ENCODE assay signal across 9 mouse cellular contexts in genomic region chr2:65979338-65980053, GRCm38 (mm10).
DNase-seq lines count a peak whose midpoint lies in the region; ATAC-seq and TF ChIP-seq lines count a peak whose summit lies in the region.
"Had no signal": no experiment of that assay in that cellular context is flagged by ENCODE, and none has a peak within 500 bp of the region (broad histone marks: within the 10 kb centered on the region; RNA-seq: fewer than 3 reads in every experiment).

No protein-coding gene starts in this region.

- H3K4me3 ChIP-seq in heart, embryonic 16.5 days (ENCODE audit: low read length): peak overlapping the region; percentile 22; the same call in 1 of the 2 replicates
- H3K4me3 ChIP-seq in limb, embryonic 14.5 days (replicated peaks; ENCODE audit: low read length): no peak overlapping the region
- H3K4me3 ChIP-seq in lung, adult 2 months (replicated peaks; ENCODE audit: extremely low read depth, low read depth, low read length): no peak overlapping the region

- no peaks in the 10 kb centered on the region for H3K9me3 ChIP-seq in heart, embryonic 16.5 days (replicated peaks; ENCODE audit: control insufficient read depth, low read length)
- H3K9me3 ChIP-seq in limb, embryonic 14.5 days (ENCODE audit: control insufficient read depth, low read length): no peaks in the 10 kb centered on the region

- peaks cover 43% of the 10 kb centered on the region for H3K27me3 ChIP-seq in heart, embryonic 16.5 days (ENCODE audit: control insufficient read depth, insufficient read depth, low read length)
- no peaks in the 10 kb centered on the region for H3K27me3 ChIP-seq in limb, embryonic 14.5 days (ENCODE audit: control insufficient read depth, insufficient read depth, low read length)

- peak; percentile 58 for DNase-seq in layer of hippocampus, adult 11-12 months (ENCODE audit: low spot score)
- DNase-seq in layer of hippocampus, adult 9-10 months (ENCODE audit: low spot score): no peak
- peak; percentile 38 for DNase-seq in cerebellum, adult 9-11 months
- peak; percentile 67 for DNase-seq in limb, embryonic 14.5 days (ENCODE audit: low spot score)
- DNase-seq in frontal cortex, adult 2 months (ENCODE audit: extremely low spot score in 1 of 2, low spot score in 1 of 2): no peak
- DNase-seq in lung, adult 2 months: no peak
- no peak for DNase-seq in adrenal gland, postnatal 4 days (ENCODE audit: low spot score in 2 of 2)

- TF ChIP-seq CTCF in lung, adult 2 months (IDR thresholded peaks at IDR 0.05; ENCODE audit: insufficient read depth, low read length): no peak

- peaks cover 15% of the 10 kb centered on the region for H3K4me1 ChIP-seq in heart, embryonic 16.5 days (ENCODE audit: control insufficient read depth, insufficient read depth, low read length)
- H3K4me1 ChIP-seq in limb, embryonic 14.5 days (ENCODE audit: control insufficient read depth, insufficient read depth, low read length): peaks cover 27% of the 10 kb centered on the region
- no peaks in the 10 kb centered on the region for H3K4me1 ChIP-seq in lung, adult 2 months (ENCODE audit: control insufficient read depth, insufficient read depth, low read length)

- peak overlapping the region; percentile 51 for H3K4me2 ChIP-seq in heart, embryonic 16.5 days (ENCODE audit: low read depth, low read length)
- H3K4me2 ChIP-seq in limb, embryonic 14.5 days (replicated peaks; ENCODE audit: low read depth, low read length, severe bottlenecking): peak overlapping the region; percentile 33

- ATAC-seq in heart, embryonic 16.5 days (replicated peaks; ENCODE audit: extremely low read depth, insufficient read depth, low FRiP score): peak; percentile 87
- peak; percentile 62 for ATAC-seq in limb, embryonic 14.5 days (ENCODE audit: low FRiP score, low read depth)
- ATAC-seq: Patski had no signal

- H3K9ac ChIP-seq in heart, embryonic 16.5 days (ENCODE audit: low read length): no peak overlapping the region
- no peak overlapping the region for H3K9ac ChIP-seq in limb, embryonic 14.5 days (ENCODE audit: low read depth, low read length, severe bottlenecking)

- no peak for TF ChIP-seq POLR2A in limb, embryonic 14.5 days (IDR thresholded peaks at IDR 0.05; ENCODE audit: borderline replicate concordance, extremely low read depth, insufficient read depth, insufficient read length)
- TF ChIP-seq POLR2A in lung, adult 2 months (IDR thresholded peaks at IDR 0.05; ENCODE audit: borderline replicate concordance, extremely low read depth, low read depth, low read length): no peak

- no peak overlapping the region; the same call in 1 of the 2 replicates for H3K27ac ChIP-seq in heart, embryonic 16.5 days (ENCODE audit: low read length)
- H3K27ac ChIP-seq in limb, embryonic 14.5 days (replicated peaks; ENCODE audit: low read depth, low read length): no peak overlapping the region; the same call in 1 of the 2 replicates

- WGBS in heart, embryonic 16.5 days: 39% methylated on average over 17 of the region's 17 CpGs
- 27% methylated on average over 17 of the region's 17 CpGs for WGBS in limb, embryonic 14.5 days
- 67% methylated on average over 17 of the region's 17 CpGs for WGBS in lung, adult 2 months

- no peaks in the 10 kb centered on the region for H3K36me3 ChIP-seq in heart, embryonic 16.5 days (ENCODE audit: control insufficient read depth, insufficient read depth)
- no peaks in the 10 kb centered on the region for H3K36me3 ChIP-seq in limb, embryonic 14.5 days (ENCODE audit: control insufficient read depth, insufficient read depth, low read length)

Comparison
In these comparisons a context has a peak if more than half of its experiments do, and no peak if none do; other contexts are left out.
1. DNase-seq: peak in layer of hippocampus, adult 11-12 months (single experiment), cerebellum, adult 9-11 months (single experiment) and limb, embryonic 14.5 days (single experiment); none in layer of hippocampus, adult 9-10 months (single experiment), frontal cortex, adult 2 months (0 of 2), lung, adult 2 months (single experiment) and adrenal gland, postnatal 4 days (0 of 2).